Mouse (Mus musculus): ENCODE data around the gene Rab5b. TPM values are rescaled to one million over a fixed set of nuclear protein-coding genes. Genes with fewer than 3 reads are reported as not detected.
A peak's percentile ranks its signal among the peaks of the same experiment; 100 is the strongest.
"Not testable (repeated sequence)": the region's sequence is repeated elsewhere in the genome, so short reads cannot be mapped to it uniquely, and the experiment has no call there.

Rab5b gene
- polyA plus RNA-seq, 1 experiment from 2014 or later, result 86.0 TPM

GRCm38 (mm10) chr10:128731002-128731433, 35.0 kb upstream of the Rab5b start:
- Histone ChIP-seq H3K27me3 (ENCODE audit: insufficient read depth, low read length) (no peaks in the 10 kb centered on the region), H3K4me2 (replicated peaks; ENCODE audit: low read depth, low read length) (0 out of 2 replicates have a peak overlapping the region, but pooled peaks have one; percentile 5), H3K9ac (replicated peaks; ENCODE audit: low read length) (peak overlapping the region; percentile 43), H3K4me1 (ENCODE audit: insufficient read depth, low read length) (no peaks in the 10 kb centered on the region), H3K27ac (ENCODE audit: low read length) (no peak overlapping the region), H3K36me3 (ENCODE audit: insufficient read depth, low read length) (peaks cover 8% of the 10 kb centered on the region; the same call in 1 of the 2 replicates), H3K4me3 (ENCODE audit: low read length) (no peak overlapping the region), H3K9me3 (ENCODE audit: low read length) (no peaks in the 10 kb centered on the region; the same call in 1 of the 2 replicates)
- ATAC-seq (ENCODE audit: low FRiP score, low TSS enrichment), result peak; percentile 74
- WGBS, result 16% methylated on average over 10 of the region's 10 CpGs

- H3K27me3 ChIP-seq (ENCODE audit: insufficient read depth, low read length), result no peaks in the 10 kb centered on the region
- H3K9me3 ChIP-seq (ENCODE audit: low read length), result no peaks in the 10 kb centered on the region; the same call in 1 of the 2 replicates
- H3K36me3 ChIP-seq (ENCODE audit: insufficient read depth, low read length), result peaks cover 3% of the 10 kb centered on the region; the same call in 1 of the 2 replicates
- H3K4me3 ChIP-seq (ENCODE audit: low read length), result no peak overlapping the region
- no peak for ATAC-seq (ENCODE audit: low FRiP score, low TSS enrichment)
- WGBS, result 85% methylated on average over 5 of the region's 5 CpGs
- H3K9ac ChIP-seq (replicated peaks; ENCODE audit: low read length), result no peak overlapping the region
- no peak overlapping the region for H3K27ac ChIP-seq (ENCODE audit: low read length)
- H3K4me2 ChIP-seq (replicated peaks; ENCODE audit: low read depth, low read length), result no peak overlapping the region
- no peaks in the 10 kb centered on the region for H3K4me1 ChIP-seq (ENCODE audit: insufficient read depth, low read length)
These were observed 32.0 kb upstream of the Rab5b start for GRCm38 (mm10) chr10:128728059-128728458.

- H3K4me1 ChIP-seq (ENCODE audit: insufficient read depth, low read length); H3K9ac ChIP-seq (replicated peaks; ENCODE audit: low read length); H3K27me3 ChIP-seq (ENCODE audit: insufficient read depth, low read length); ATAC-seq (ENCODE audit: low FRiP score, low TSS enrichment); H3K27ac ChIP-seq (ENCODE audit: low read length); H3K9me3 ChIP-seq (ENCODE audit: low read length); H3K4me2 ChIP-seq (replicated peaks; ENCODE audit: low read depth, low read length); H3K36me3 ChIP-seq (ENCODE audit: insufficient read depth, low read length); H3K4me3 ChIP-seq (ENCODE audit: low read length): not testable (repeated sequence)
- WGBS, result 71% methylated on average over 3 of the region's 4 CpGs
These were observed 29.4 kb upstream of the Rab5b start for GRCm38 (mm10) chr10:128725466-128725865.

- ATAC-seq (ENCODE audit: low FRiP score, low TSS enrichment), result no peak
- WGBS, result 90% methylated on average over 19 of the region's 19 CpGs
- Histone ChIP-seq H3K36me3 (ENCODE audit: insufficient read depth, low read length) (no peaks in the 10 kb centered on the region), H3K9ac (replicated peaks; ENCODE audit: low read length) (no peak overlapping the region), H3K4me3 (ENCODE audit: low read length) (no peak overlapping the region), H3K9me3 (ENCODE audit: low read length) (no peaks in the 10 kb centered on the region), H3K4me2 (replicated peaks; ENCODE audit: low read depth, low read length) (no peak overlapping the region), H3K27ac (ENCODE audit: low read length) (no peak overlapping the region), H3K27me3 (ENCODE audit: insufficient read depth, low read length) (no peaks in the 10 kb centered on the region), H3K4me1 (ENCODE audit: insufficient read depth, low read length) (no peaks in the 10 kb centered on the region)
These were observed 19.8 kb upstream of the Rab5b start for GRCm38 (mm10) chr10:128715559-128716537.

- not testable (repeated sequence) for ATAC-seq (ENCODE audit: low FRiP score, low TSS enrichment); H3K36me3 ChIP-seq (ENCODE audit: insufficient read depth, low read length); H3K27ac ChIP-seq (ENCODE audit: low read length); H3K9ac ChIP-seq (replicated peaks; ENCODE audit: low read length); H3K4me2 ChIP-seq (replicated peaks; ENCODE audit: low read depth, low read length); H3K4me1 ChIP-seq (ENCODE audit: insufficient read depth, low read length); H3K9me3 ChIP-seq (ENCODE audit: low read length); H3K27me3 ChIP-seq (ENCODE audit: insufficient read depth, low read length); H3K4me3 ChIP-seq (ENCODE audit: low read length)
- WGBS, result 96% methylated on average over 7 of the region's 7 CpGs
These were observed 15.3 kb upstream of the Rab5b start for GRCm38 (mm10) chr10:128711318-128711717.

GRCm38 (mm10) chr10:128705317-128705693, 9.2 kb upstream of the Rab5b start:
- ATAC-seq (ENCODE audit: low FRiP score, low TSS enrichment), result no peak
- Histone ChIP-seq H3K27ac (ENCODE audit: low read length) (peak overlapping the region; percentile 78), H3K9me3 (ENCODE audit: low read length) (no peaks in the 10 kb centered on the region), H3K27me3 (ENCODE audit: insufficient read depth, low read length) (no peaks in the 10 kb centered on the region), H3K36me3 (ENCODE audit: insufficient read depth, low read length) (peaks cover 25% of the 10 kb centered on the region), H3K9ac (replicated peaks; ENCODE audit: low read length) (peak overlapping the region; percentile 92), H3K4me2 (replicated peaks; ENCODE audit: low read depth, low read length) (peak overlapping the region; percentile 85), H3K4me1 (ENCODE audit: insufficient read depth, low read length) (peaks cover 25% of the 10 kb centered on the region), H3K4me3 (ENCODE audit: low read length) (peak overlapping the region; percentile 94)
- 7% methylated on average over 11 of the region's 11 CpGs for WGBS

GRCm38 (mm10) chr10:128704491-128705316, 8.6 kb upstream of the Rab5b start, which contains the start of gene Cdk2:
TSS of gene Cdk2 (minus strand) at chr10:128705031.
- H3K4me1 ChIP-seq (ENCODE audit: insufficient read depth, low read length), result peaks cover 25% of the 10 kb centered on the region
- no peaks in the 10 kb centered on the region for H3K9me3 ChIP-seq (ENCODE audit: low read length)
- H3K36me3 ChIP-seq (ENCODE audit: insufficient read depth, low read length), result peaks cover 27% of the 10 kb centered on the region
- under 1% methylated on average over 54 of the region's 62 CpGs for WGBS
- H3K9ac ChIP-seq (replicated peaks; ENCODE audit: low read length), result peak within 1 kb of the TSS; percentile 92
- no peaks in the 10 kb centered on the region for H3K27me3 ChIP-seq (ENCODE audit: insufficient read depth, low read length)
- peak within 1 kb of the TSS; percentile 94 for H3K4me3 ChIP-seq (ENCODE audit: low read length)
- peak within 1 kb of the TSS; percentile 99 for H3K27ac ChIP-seq (ENCODE audit: low read length)
- peak; percentile 94 for ATAC-seq (ENCODE audit: low FRiP score, low TSS enrichment)
- H3K4me2 ChIP-seq (replicated peaks; ENCODE audit: low read depth, low read length), result peak within 1 kb of the TSS; percentile 85

GRCm38 (mm10) chr10:128703895-128704294, 7.8 kb upstream of the Rab5b start, which contains the start of gene Pmel:
TSS of gene Pmel (plus strand) at chr10:128704195.
- peak within 1 kb of the TSS; percentile 99 for H3K27ac ChIP-seq (ENCODE audit: low read length)
- no peak for ATAC-seq (ENCODE audit: low FRiP score, low TSS enrichment)
- peak within 1 kb of the TSS; percentile 94 for H3K4me3 ChIP-seq (ENCODE audit: low read length)
- no peaks in the 10 kb centered on the region for H3K27me3 ChIP-seq (ENCODE audit: insufficient read depth, low read length)
- H3K4me1 ChIP-seq (ENCODE audit: insufficient read depth, low read length), result peaks cover 25% of the 10 kb centered on the region
- H3K9me3 ChIP-seq (ENCODE audit: low read length), result no peaks in the 10 kb centered on the region
- peaks cover 35% of the 10 kb centered on the region for H3K36me3 ChIP-seq (ENCODE audit: insufficient read depth, low read length)
- H3K4me2 ChIP-seq (replicated peaks; ENCODE audit: low read depth, low read length), result peak within 1 kb of the TSS; percentile 85
- peak within 1 kb of the TSS; percentile 92 for H3K9ac ChIP-seq (replicated peaks; ENCODE audit: low read length)
- 3% methylated on average over 4 of the region's 4 CpGs for WGBS

- Histone ChIP-seq H3K9me3 (ENCODE audit: low read length) (no peaks in the 10 kb centered on the region), H3K36me3 (ENCODE audit: insufficient read depth, low read length) (peaks cover 44% of the 10 kb centered on the region), H3K4me3 (ENCODE audit: low read length) (no peak overlapping the region), H3K27ac (ENCODE audit: low read length) (no peak overlapping the region), H3K9ac (replicated peaks; ENCODE audit: low read length) (no peak overlapping the region), H3K4me1 (ENCODE audit: insufficient read depth, low read length) (peaks cover 25% of the 10 kb centered on the region), H3K27me3 (ENCODE audit: insufficient read depth, low read length) (no peaks in the 10 kb centered on the region), H3K4me2 (replicated peaks; ENCODE audit: low read depth, low read length) (no peak overlapping the region)
- 73% methylated on average over 6 of the region's 6 CpGs for WGBS
- ATAC-seq (ENCODE audit: low FRiP score, low TSS enrichment), result no peak
These were observed 6.4 kb upstream of the Rab5b start for GRCm38 (mm10) chr10:128702328-128703007.

All from kidney, embryonic 16.5 days (tissue).